Mouse (Mus musculus) gastrocnemius, adult 2 months (tissue): Measurements from ENCODE around the gene AU015836. TPM values are rescaled to one million over a fixed set of nuclear protein-coding genes. Genes with fewer than 3 reads are reported as not detected.

Experiments
- DNase-seq: peaks from one replicate; pipeline ENCODE4 v3.0.0; 2022
- H3K27ac ChIP-seq: fragments of 200-600 bp; 2 replicates; pipeline ENCODE4 v1.8.1; 2022; ENCODE audit warnings: mild to moderate bottlenecking
- H3K4me3 ChIP-seq: fragments of 200-600 bp; 2 replicates; pipeline ENCODE4 v1.8.1; 2022; ENCODE audit warnings: mild to moderate bottlenecking, moderate library complexity
- CTCF ChIP-seq: fragments of 200-600 bp; IDR thresholded peaks from 2 replicates; pipeline ENCODE4 v1.8.1; 2022; ENCODE audit warnings: antibody characterized with exemption, mild to moderate bottlenecking, moderate library complexity
- intact Hi-C: fragments of 180-260 bp; cut with DNase I; formaldehyde crosslinking; loops from one replicate; pipeline ENCODE4 v1.15.1; 2025
- total RNA-seq, 2 experiments: library from RNA; stranded (reverse); gene quantifications; 2 replicates each; pipeline ENCODE4 v1.2.3; 2021

AU015836 gene
- total RNA-seq, 2 experiments from 2014 or later = not detected

DNA sequence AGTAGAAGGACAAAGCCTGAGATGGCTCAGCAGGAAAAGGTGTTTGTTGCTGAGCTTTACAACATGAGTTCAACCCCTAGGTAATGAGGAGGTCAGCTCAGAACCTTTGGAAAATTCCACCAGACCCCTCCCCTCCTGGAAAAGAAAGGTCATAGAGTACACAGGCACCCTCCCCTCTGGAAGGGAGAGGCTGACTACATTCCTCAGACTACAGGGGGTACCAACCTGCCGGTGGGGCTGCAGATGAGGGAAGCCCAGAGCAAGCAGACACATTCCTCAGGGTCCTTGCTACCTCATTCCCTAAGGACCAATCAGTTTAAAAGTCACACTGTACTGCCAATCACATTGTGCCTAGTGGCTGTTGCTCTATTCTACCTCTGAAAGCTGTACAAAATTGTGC lies 48.4 kb downstream of the AU015836 start:
- no peak for DNase-seq
- no peak overlapping the region for H3K27ac ChIP-seq
- intact Hi-C loops = no loop called here
- no peak overlapping the region for H3K4me3 ChIP-seq
- no peak for TF ChIP-seq CTCF

DNA sequence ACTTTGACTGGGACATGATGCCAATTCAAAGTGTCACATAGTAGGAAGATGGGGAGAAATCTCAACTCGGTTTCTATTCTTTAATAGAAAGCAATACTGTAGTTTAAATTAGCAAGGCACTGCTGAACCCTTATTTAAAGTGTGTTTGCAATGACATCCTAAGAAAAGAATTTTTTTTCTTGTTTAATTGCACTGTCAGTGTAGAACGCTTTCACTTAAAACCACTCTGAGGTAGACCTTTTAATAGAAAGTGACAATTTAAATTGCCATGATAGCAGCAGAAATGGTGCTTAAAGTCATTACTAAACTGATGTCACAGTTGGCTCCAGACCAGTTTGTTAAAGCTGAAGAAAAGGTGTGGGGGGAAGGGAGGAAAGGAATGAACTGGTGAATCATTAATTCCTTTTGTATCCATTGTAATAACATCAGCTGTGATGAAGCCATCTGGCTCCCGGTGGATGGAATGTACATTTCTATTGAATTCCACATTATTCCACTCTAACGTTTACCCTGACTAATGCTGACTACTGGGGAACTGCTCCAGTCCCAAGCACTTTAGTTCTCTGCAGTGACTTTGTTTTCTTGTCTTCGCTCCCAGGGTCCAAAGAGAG lies 53.9 kb downstream of the AU015836 start:
- intact Hi-C loops = no loop called here
- Histone ChIP-seq H3K4me3 (no peak overlapping the region), H3K27ac (no peak overlapping the region)
- no peak for TF ChIP-seq CTCF
- DNase-seq = no peak

Other genes with a start within 250 kb of the AU015836 start
- gene Pdk3, start 136.5 kb upstream of the AU015836 start, total RNA-seq = under 1 TPM; 0.84 to 0.89 TPM
- 10 to 100 TPM; 17.9 to 23.4 TPM for gene Zfx, start 155.0 kb downstream of the AU015836 start, total RNA-seq
- gene Eif2s3x, start 244.2 kb downstream of the AU015836 start, total RNA-seq = 100 to 1,000 TPM in 1 of 2 experiments, 10 to 100 TPM in 1; 71.7 to 129 TPM